Mouse (Mus musculus): Measurements from ENCODE around the gene Olfr48.

Olfr48 gene

GRCm38 (mm10) chr2:89848105-89848504, at the start of gene Olfr48:
Gene Olfr48, minus strand, starts transcription at chr2:89848205.
- no peak for DNase-seq (ENCODE audit: low spot score)

DNA sequence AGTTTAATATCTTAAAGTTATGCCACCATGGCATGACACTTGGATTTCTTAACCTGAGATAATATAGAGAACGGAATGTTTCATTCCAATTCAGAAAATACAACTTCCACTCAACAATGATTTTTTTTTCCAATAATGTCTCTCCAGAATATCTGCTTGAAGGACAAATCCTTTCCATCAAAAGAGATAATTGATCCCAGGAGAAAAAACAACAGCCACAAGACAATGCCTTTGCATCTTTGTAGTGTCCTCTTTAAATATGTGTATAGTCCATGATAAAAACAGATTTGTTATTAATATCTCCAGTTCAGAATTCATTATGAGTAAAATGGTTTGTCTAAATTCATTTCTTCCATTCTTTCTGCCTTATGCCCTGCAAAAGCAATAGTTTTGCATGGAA, 30.1 kb upstream of the Olfr48 start, which contains the start of gene Olfr1257:
Gene Olfr1257, plus strand, starts transcription at position 301 of the 400 bp plus-strand sequence.
- no peak for DNase-seq (ENCODE audit: low spot score)

- DNase-seq (ENCODE audit: low spot score), result no peak
These were observed 1.2 kb upstream of the Olfr48 start for GRCm38 (mm10) chr2:89849230-89849629.

GRCm38 (mm10) chr2:89841455-89841854, 6.5 kb downstream of the Olfr48 start, which contains the start of gene Olfr1256:
Gene Olfr1256, minus strand, starts transcription at chr2:89841555.
- DNase-seq (ENCODE audit: low spot score), result no peak

GRCm38 (mm10) chr2:89820216-89820615, 27.8 kb downstream of the Olfr48 start:
- DNase-seq (ENCODE audit: low spot score), result no peak

DNA sequence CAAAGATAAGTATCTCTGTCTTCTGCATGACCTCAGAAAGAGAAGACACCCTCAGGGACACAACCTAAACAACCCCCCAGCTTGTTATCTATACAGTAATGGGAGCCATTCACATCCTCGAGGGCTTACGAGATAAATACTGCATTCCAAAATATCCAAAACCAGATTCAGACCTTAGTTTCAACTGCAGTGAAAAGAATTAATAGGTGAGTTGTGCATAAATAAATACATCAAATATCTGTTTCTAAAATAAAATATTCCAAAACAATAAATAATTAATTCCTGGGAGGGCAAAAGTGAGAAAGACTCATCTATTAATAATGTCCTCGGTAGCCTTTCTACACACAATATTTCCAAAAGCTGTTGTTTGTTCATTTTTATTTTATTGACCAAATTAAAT, 36.3 kb downstream of the Olfr48 start, which contains the start of gene Olfr1255:
Gene Olfr1255, plus strand, starts transcription at position 301 of the 400 bp plus-strand sequence.
- DNase-seq (ENCODE audit: low spot score), result no peak

- no peak for DNase-seq (ENCODE audit: low spot score)
These were observed 37.3 kb downstream of the Olfr48 start for GRCm38 (mm10) chr2:89810751-89811150.

GRCm38 (mm10) chr2:89799583-89799982, 48.4 kb downstream of the Olfr48 start:
- DNase-seq (ENCODE audit: low spot score), result no peak

GRCm38 (mm10) chr2:89793519-89793918, 54.5 kb downstream of the Olfr48 start, which contains the start of gene Olfr1254:
Gene Olfr1254, minus strand, starts transcription at chr2:89793619.
- no peak for DNase-seq (ENCODE audit: low spot score)
